Mouse (Mus musculus) ovary, adult 18-20 months (tissue): ENCODE results near the gene E2f4.

Experiments used
- DNase-seq: peaks from one replicate; pipeline ENCODE4 v3.0.0; 2022; ENCODE audit warnings: low spot score, mixed read lengths

Gene E2f4

DNA sequence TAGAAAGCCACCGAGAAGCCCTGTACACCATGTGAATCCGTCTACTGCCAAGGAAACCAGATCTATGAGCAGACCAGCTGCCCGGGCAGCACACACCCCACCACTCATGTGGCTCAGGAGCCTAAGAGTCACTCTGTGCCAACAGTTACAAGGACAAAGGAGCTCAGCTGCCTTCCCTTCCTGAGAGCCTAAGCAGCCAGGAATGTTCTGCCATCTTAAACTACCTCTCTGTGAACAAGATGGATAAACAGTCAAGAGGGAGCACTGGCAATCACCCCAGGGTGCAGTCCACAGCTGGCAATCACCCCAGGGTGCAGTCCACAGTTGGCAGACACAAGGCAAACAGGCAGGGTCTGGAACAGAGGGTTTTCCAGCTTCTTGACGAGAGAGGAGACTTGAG is 20.5 kb downstream of the E2f4 start:
- DNase-seq: no peak

DNA sequence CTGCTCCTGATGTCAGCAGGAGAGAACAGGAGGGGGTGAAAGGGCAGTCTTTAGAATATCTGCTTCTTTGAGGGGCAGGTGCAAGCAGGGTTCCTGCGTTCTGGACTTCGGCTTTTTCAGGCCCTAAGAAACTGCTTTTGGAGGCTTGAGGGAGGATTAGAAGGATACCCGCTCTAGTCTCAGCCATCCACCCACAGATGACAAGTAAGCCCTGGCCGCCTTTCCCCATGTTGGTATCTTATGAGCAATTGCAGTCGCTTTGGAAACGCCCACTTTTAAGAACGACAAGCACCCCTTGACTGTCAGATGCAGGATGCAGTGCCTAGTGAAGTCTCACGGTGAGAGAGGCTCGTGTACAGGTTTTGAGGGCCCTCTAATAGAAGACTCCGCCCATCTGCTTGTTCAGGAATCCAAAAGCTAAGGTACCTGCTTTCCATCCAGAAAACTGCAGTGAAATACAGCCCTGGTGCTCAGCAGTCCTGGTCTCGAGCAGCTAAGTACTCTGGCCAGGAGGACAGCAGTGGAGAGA is 21.3 kb downstream of the E2f4 start:
- DNase-seq: no peak

GRCm38 (mm10) chr8:105323183-105323582 is 25.7 kb downstream of the E2f4 start:
- no peak for DNase-seq

GRCm38 (mm10) chr8:105325641-105326093 is 28.2 kb downstream of the E2f4 start:
- no peak for DNase-seq

DNA sequence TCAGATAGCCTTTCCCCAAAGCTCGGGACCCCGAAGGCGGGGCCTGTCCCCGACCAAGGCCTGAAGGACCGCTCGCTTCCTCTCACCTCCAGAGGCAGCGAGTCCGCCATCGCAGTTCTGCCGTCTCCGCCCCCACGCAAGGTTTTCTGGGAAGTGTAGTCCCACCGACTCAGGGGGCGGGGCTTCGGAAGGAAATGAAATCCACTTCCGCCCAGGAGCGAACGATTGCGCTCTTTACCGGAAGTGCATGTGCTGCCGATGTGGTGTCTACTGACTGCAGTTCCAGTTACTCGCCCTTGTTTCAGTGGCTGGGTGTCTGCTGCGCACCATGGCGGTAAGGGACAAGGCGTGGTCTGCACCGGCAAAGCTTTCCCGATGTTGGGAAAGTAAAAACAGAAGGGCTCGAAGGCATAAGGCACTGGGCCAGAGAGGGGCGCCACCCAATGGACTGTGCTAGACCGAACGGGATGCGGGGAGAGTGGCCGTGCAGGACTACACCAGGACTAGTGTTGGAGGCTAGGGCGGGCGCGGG is 28.7 kb downstream of the E2f4 start, which contains the start of the genes Lrrc29 and Tmem208:
Lrrc29 (minus strand) TSS at position 138 of the 532 bp plus-strand sequence.
Tmem208 (plus strand) TSS at position 214 of the 532 bp plus-strand sequence.
- peak; percentile 93 for DNase-seq

DNA sequence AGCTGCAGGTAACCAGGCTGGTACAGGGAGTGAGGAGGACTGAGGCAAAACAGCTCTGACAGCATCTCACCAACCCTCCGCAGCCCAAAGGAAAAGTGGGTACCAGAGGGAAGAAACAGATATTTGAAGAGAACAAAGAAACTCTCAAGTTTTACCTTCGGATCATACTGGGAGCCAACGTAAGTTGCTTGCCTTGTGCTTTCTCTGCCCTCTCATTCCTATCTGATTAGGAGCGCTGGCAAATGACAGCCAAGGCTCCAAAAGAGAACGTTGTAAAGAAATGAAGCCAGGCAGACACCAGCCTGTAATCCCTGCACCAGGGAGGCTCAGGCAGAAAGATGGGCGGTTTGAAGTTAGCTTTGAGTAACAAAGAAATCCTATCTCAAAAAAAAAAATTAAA is 29.5 kb downstream of the E2f4 start:
- DNase-seq: no peak

DNA sequence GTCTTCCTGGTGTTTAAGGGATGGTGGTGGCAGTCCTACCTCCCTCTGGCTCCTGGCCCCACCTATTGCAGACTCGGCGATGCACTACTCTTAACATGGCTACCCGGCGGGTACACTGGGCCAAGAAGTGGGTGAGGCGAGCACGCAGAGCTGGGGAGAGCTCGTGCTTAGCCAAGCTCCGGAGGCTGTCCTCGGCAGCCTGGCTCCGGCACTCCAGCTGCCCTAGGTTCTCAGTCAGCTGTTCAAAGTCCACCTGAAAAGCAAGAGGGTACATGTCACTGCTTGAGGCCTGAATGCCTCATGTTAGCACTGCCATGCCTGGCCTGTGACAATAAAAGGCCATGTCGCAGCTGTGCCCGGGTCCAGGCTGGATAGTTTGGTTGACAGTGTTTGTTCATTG is 32.9 kb downstream of the E2f4 start:
- no peak for DNase-seq

DNA sequence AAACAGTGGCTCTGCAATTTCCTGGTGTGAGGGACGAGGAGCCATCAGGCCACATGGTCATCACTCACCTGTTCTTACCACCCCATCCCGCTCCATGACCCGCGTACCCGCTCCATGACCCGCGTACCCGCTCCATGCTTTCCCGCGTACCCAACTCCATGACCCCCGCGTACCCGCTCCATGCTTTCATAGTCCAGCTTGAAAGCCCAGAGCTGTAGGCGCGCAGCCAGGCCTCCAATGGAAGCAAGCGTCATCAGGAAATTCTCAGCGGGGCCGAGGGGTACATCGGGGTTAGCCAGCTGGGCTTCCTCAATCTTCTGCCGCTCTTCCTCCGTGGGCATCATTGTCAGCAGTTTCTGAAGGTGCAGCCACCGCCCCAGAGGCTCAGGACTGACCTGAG is 34.0 kb downstream of the E2f4 start:
- DNase-seq: no peak

- no peak for DNase-seq
Observed at GRCm38 (mm10) chr8:105331931-105332330, 34.5 kb downstream of the E2f4 start.

DNA sequence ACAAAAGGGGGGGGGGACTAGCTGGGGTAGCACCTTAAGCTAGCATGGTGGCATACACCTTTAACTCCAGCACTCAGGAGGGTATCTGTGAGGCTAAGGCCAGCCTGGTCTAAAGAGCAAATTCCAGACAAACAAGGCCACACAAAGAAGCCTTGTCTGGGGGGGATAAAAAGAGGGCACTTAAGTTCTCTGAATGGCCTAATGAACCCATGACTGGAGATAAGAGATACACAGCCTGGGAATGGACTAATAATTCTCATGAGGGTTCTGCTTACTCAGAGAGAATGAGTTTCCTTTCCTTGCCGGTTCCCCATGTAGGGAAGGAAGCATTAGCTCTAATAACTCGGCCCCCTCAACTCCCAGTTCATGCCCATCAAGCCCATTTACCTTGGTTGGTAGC is 35.1 kb downstream of the E2f4 start:
- DNase-seq: no peak

- no peak for DNase-seq
Observed at GRCm38 (mm10) chr8:105336373-105337130, 39.1 kb downstream of the E2f4 start.

GRCm38 (mm10) chr8:105338992-105339391 is 41.5 kb downstream of the E2f4 start:
- no peak for DNase-seq

DNA sequence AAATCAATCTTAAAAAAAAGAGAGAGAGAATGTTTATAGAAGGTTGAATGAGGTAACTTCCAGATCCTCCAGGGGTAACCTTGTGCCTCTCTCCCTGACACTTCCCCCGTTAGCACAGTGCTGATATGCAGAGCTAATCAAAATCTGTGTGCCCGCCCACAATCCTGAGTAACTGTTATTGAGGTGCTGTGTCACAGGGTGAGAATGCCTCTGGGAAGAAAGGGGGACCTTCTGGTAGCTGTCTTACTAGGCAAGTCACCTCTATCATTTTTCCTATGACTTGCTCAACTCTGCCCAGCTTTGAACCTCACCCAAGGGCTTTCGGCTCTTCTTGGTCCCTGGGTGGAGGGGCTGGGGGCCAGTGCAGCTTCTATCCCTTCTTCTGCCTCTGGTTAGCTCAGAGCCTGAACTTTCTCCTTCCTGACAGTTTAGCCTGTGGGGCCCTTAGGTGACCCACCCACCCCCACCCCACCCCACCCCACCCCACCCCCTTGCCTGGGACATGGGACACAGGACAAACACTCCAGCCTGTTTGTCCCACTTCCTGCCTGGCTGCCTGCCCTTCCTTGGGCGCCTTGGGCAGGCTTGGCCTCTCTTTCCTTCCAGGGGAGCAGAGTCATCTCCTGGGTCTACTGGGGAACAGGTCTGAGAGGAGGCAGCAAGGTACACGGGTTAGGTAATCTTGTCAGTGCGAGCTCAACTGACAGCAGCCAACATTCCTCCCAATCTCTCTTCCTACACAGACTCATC is 42.6 kb downstream of the E2f4 start:
- no peak for DNase-seq

DNA sequence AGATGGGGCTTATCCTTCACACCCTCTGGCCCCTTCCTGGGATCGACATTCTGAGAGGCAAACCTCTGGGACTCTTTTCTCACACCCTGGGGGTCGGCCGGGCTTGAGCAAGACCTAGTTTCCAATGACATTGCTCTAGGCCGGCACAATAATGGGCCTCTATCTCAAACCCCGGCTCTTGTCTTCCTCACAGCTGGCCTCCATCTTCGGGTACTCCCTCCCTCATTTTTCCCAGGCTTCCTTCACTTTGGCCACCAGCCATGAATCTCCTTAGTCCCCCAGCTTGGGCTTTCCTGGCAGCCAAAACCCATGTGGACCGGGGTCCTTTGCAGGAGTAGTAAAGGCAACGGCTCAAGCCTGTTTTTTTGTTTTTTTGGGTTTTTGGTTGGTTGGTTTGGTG is 43.9 kb downstream of the E2f4 start:
- no peak for DNase-seq

DNA sequence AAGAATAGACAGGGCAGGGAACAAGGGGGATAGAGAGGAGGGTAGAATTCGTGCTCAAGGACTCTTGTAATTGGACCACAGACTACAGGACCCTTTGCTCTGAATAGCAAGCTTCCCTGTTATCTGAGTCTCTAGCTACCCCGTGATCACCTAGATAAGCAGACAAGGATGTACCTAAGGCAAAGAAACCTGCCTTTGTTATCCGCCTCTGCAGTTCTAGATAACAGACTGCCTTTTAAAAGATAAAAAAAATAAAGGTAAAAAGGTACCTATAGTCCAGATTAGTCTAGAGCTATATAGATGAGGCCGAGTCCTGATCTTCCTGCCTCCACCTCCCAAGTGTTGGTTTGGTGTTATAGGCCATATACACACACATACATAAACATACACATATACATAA is 45.3 kb downstream of the E2f4 start:
- no peak for DNase-seq

- DNase-seq: no peak
Observed at GRCm38 (mm10) chr8:105343791-105344574, 46.5 kb downstream of the E2f4 start.

GRCm38 (mm10) chr8:105345061-105345975 is 47.9 kb downstream of the E2f4 start:
- no peak for DNase-seq

GRCm38 (mm10) chr8:105346611-105347427 is 49.4 kb downstream of the E2f4 start:
- DNase-seq: peak; percentile 40

- peak; percentile 93 for DNase-seq
Observed at GRCm38 (mm10) chr8:105347428-105348221, 50.2 kb downstream of the E2f4 start, which contains the start of gene Fhod1. Gene Fhod1 (minus strand): TSS chr8:105347953.
